Mouse (Mus musculus) forebrain, embryonic 13.5 days (tissue): ENCODE results near the gene Ascc3. TPM values are rescaled to one million over a fixed set of nuclear protein-coding genes. Genes with fewer than 3 reads are reported as not detected.
A peak's percentile ranks its signal among the peaks of the same experiment; 100 is the strongest.

Experiments
- ATAC-seq: fragments of 200-750 bp; cut with Nextera tagmentation; 2 replicates; pipeline ENCODE4 v1.8.0; 2017
- H3K27ac ChIP-seq: fragments of 300-500 bp; sonication (generic); 2 replicates; pipeline ENCODE4 v1.5.1; 2015; ENCODE audit warnings: inconsistent platforms, mild to moderate bottlenecking, moderate library complexity
- H3K27me3 ChIP-seq: fragments of 300-500 bp; sonication (generic); 2 replicates; pipeline ENCODE4 v1.6.1; 2015; ENCODE audit warnings: mild to moderate bottlenecking, inconsistent platforms
- H3K36me3 ChIP-seq: fragments of 300-500 bp; sonication (generic); 2 replicates; pipeline ENCODE4 v1.6.1; 2015; ENCODE audit warnings: mild to moderate bottlenecking, inconsistent platforms; ENCODE audit not compliant: poor library complexity, severe bottlenecking
- H3K4me1 ChIP-seq: fragments of 300-500 bp; sonication (generic); 2 replicates; pipeline ENCODE4 v1.6.1; 2015; ENCODE audit warnings: inconsistent platforms
- H3K4me2 ChIP-seq: fragments of 300-500 bp; sonication (generic); 2 replicates; pipeline ENCODE4 v1.6.1; 2015; ENCODE audit warnings: inconsistent platforms, mild to moderate bottlenecking, moderate library complexity
- H3K4me3 ChIP-seq: fragments of 300-500 bp; sonication (generic); 2 replicates; pipeline ENCODE4 v1.5.1; 2015; ENCODE audit warnings: mild to moderate bottlenecking, inconsistent platforms
- H3K9ac ChIP-seq: fragments of 300-500 bp; sonication (generic); 2 replicates; pipeline ENCODE4 v1.6.1; 2015; ENCODE audit warnings: mild to moderate bottlenecking, inconsistent platforms
- H3K9me3 ChIP-seq: fragments of 300-500 bp; sonication (generic); replicated peaks from 2 replicates; pipeline ENCODE4 v1.6.1; 2016; ENCODE audit warnings: inconsistent platforms
- WGBS: fragments of 180-500 bp; shearing (Covaris S2); methylation state at CpG from one replicate; pipeline ENCODE4 v1.1.7; 2015; 5-methylcytosine and 5-hydroxymethylcytosine counted together
- polyA plus RNA-seq: library from polyadenylated mRNA; unstranded; fragments of >200 nt; fragmentation: Nextera tagmentation; extraction: Ambion mirVana; gene quantifications from 2 replicates; pipeline ENCODE4 v1.2.1, GENCODE M21; 2015

Gene Ascc3
- polyA plus RNA-seq, 1 experiment from 2014 or later: 18.1 TPM

DNA sequence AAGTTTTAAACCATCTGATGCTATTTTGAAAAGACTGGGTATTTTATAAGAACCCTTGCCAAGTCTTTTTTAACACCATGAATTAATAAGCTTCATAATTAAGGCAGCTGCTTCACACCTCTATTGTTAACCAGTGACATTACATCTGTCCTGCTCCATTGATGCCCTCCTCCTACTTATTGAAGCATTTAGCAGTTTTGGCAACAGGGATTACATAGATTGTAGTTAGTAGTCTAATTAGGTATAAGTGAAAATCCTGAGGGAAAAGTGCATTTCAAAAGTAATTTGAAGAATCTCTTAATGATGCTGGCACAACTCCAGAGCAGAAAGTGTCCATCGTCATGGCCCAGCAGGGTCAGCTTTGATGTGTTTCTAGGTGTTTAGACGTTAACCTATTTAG lies 180.3 kb downstream of the Ascc3 start:
- no peak overlapping the region for H3K9ac ChIP-seq
- no peak overlapping the region for H3K4me3 ChIP-seq
- H3K9me3 ChIP-seq: no peaks in the 10 kb centered on the region
- no peak overlapping the region for H3K27ac ChIP-seq
- WGBS: 5% methylated on average over 2 of the region's 2 CpGs
- peaks cover 3% of the 10 kb centered on the region; the same call in 1 of the 2 replicates for H3K4me1 ChIP-seq
- H3K4me2 ChIP-seq: no peak overlapping the region
- H3K36me3 ChIP-seq: 0 out of 2 replicates have a peak, but pooled peaks cover 4% of the 10 kb centered on the region
- H3K27me3 ChIP-seq: 0 out of 2 replicates have a peak, but pooled peaks cover 3% of the 10 kb centered on the region
- peak; percentile 91 for ATAC-seq

DNA sequence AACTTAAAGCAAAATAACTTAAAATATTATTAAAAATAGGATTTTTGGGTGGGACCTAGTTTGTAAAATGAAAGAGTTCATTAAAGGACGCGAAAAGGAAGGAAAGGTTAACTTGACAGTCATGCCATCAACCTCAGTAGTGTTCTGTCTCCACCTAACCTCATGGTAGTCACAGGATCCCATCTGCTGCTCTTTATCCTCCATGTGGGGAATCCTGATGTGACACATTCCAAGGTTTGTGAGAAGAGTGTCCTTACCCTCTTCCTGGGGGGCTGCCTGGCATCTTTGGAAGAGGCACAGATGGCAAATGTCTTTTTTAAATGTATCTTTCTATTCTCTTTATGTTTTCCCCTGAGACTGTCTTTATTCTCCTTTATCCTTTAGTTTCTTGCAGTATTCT lies 181.4 kb downstream of the Ascc3 start:
- 66% methylated on average over 2 of the region's 2 CpGs for WGBS
- Histone ChIP-seq H3K27ac (no peak overlapping the region), H3K4me2 (no peak overlapping the region), H3K9me3 (no peaks in the 10 kb centered on the region), H3K36me3 (0 out of 2 replicates have a peak, but pooled peaks cover 3% of the 10 kb centered on the region), H3K27me3 (0 out of 2 replicates have a peak, but pooled peaks cover 3% of the 10 kb centered on the region), H3K9ac (no peak overlapping the region), H3K4me3 (no peak overlapping the region), H3K4me1 (peaks cover 3% of the 10 kb centered on the region; the same call in 1 of the 2 replicates)
- ATAC-seq: peak; percentile 65; the same call in 1 of the 2 replicates

DNA sequence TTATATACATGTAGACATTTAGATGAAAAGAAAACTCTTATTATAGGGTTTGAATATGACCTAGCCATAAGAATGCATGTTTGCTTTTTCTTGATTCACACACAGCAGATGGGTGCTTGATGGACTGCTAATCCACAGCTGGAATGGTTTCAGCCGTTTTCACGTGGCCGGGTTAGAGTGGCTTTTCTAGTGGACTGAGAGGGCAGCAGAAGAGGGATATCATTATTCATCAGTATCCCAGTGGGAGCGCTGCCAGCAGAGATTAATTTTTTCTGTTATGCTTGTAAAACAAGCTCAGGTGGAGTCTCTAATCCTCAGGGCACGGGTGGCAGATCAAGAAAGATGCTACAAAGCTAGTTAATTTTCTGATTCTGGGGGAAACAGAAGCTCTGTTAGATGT lies 200.4 kb downstream of the Ascc3 start:
- WGBS: 46% methylated on average over 5 of the region's 5 CpGs
- Histone ChIP-seq H3K36me3 (no peaks in the 10 kb centered on the region), H3K9ac (no peak overlapping the region), H3K27me3 (no peaks in the 10 kb centered on the region), H3K27ac (no peak overlapping the region), H3K9me3 (no peaks in the 10 kb centered on the region), H3K4me3 (no peak overlapping the region), H3K4me1 (0 out of 2 replicates have a peak, but pooled peaks cover 4% of the 10 kb centered on the region), H3K4me2 (no peak overlapping the region)
- ATAC-seq: no peak

DNA sequence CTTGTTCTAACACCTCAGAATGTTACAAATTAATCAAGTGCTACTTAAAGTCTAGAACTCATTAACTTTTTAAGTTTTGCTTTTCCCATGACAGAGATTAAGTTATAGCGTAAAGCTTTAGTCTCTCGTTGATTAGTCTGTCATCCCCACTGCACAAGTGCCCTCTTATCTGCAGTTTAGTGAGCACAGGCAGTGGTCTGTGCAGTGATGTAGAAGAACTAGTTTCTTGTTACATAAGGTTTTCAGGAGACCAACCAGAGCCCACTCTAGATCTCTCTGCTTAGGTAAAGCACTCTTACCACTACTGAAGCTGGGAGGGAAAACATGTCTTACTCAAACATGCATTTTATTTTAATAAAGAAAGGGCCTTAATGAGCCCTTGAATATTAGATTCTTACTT lies 209.1 kb downstream of the Ascc3 start:
- no peak for ATAC-seq
- Histone ChIP-seq H3K4me3 (no peak overlapping the region), H3K27me3 (no peaks in the 10 kb centered on the region), H3K27ac (no peak overlapping the region), H3K4me1 (peaks cover 8% of the 10 kb centered on the region; the same call in 1 of the 2 replicates), H3K9me3 (no peaks in the 10 kb centered on the region), H3K36me3 (0 out of 2 replicates have a peak, but pooled peaks cover 3% of the 10 kb centered on the region), H3K9ac (no peak overlapping the region), H3K4me2 (no peak overlapping the region)
- WGBS: 6% methylated on average over 2 of the region's 2 CpGs

DNA sequence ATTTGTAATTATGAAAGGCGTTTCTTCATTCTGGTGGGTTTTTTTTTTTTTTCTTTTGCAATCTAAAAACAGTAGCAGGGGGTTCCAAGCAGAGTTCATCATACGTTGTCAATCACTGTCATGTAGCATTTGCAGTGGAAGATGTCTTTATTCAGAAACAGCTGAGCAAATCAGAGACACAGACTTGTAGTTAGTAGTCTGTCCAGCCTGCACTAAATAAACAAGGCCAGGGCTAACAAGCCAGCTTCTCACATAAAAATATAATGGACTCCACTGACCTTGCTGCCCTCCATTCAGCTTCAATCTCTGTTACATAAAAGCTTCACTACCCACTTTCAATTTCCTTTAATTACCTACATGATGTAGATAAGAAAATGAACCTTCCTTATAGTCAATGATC lies 209.9 kb downstream of the Ascc3 start:
- no peak for ATAC-seq

DNA sequence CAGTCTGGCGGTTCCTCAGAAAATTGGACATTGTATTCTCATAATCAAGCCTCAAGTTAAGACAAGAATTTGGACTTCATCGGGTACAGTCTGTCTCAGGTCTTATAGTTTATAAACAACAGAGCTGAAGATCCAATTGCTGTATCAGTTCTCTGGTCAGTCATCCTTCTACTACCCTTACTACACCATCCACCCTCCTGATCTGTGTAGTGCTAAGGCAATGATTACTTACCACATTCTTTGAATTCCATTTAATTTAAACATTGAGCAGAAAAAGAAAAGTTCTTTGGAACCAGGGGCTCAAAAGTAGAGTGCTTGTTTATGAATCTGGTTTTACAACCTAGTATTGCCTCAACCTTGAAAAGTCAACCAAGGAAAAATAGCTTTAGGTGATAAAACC lies 213.7 kb downstream of the Ascc3 start:
- no peak for ATAC-seq
- Histone ChIP-seq H3K36me3 (0 out of 2 replicates have a peak, but pooled peaks cover 3% of the 10 kb centered on the region), H3K27me3 (no peaks in the 10 kb centered on the region), H3K4me2 (no peak overlapping the region), H3K4me1 (peaks cover 8% of the 10 kb centered on the region; the same call in 1 of the 2 replicates), H3K27ac (no peak overlapping the region), H3K4me3 (no peak overlapping the region), H3K9me3 (no peaks in the 10 kb centered on the region), H3K9ac (no peak overlapping the region)
- WGBS: 96% methylated on average over 2 of the region's 2 CpGs

More for the DNA sequence above, 209.9 kb downstream of the Ascc3 start:
- no peaks in the 10 kb centered on the region for H3K27me3 ChIP-seq
- H3K36me3 ChIP-seq: 0 out of 2 replicates have a peak, but pooled peaks cover 3% of the 10 kb centered on the region
- H3K9me3 ChIP-seq: no peaks in the 10 kb centered on the region
- 19% methylated on average over 2 of the region's 2 CpGs for WGBS
- H3K4me1 ChIP-seq: peaks cover 8% of the 10 kb centered on the region; the same call in 1 of the 2 replicates
- H3K27ac ChIP-seq: no peak overlapping the region
- no peak overlapping the region for H3K4me3 ChIP-seq
- H3K9ac ChIP-seq: no peak overlapping the region
- no peak overlapping the region for H3K4me2 ChIP-seq

DNA sequence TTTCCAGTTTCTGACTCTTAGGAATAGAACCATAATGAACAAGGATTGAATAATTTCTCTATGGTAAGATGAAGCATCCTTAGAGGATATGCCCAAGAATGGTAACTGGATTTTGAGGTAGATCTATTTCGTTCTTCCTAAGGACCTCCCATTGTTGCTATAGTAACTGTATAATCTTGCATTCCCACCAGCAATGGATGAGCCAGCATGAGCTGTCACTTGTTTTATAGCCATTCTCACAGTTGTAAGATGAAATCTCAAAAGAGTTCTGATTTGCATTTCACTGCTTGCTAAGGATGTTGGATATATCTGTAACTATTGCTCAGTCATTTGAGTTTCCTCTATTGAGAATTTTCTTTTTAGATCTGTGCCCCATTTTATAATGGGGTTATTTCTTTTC lies 229.9 kb downstream of the Ascc3 start:
- 0 out of 2 replicates have a peak, but pooled peaks cover 3% of the 10 kb centered on the region for H3K36me3 ChIP-seq
- H3K4me3 ChIP-seq: no peak overlapping the region
- H3K27me3 ChIP-seq: no peaks in the 10 kb centered on the region
- no peaks in the 10 kb centered on the region for H3K4me1 ChIP-seq
- no peak for ATAC-seq
- no peak overlapping the region for H3K27ac ChIP-seq
- H3K9me3 ChIP-seq: no peaks in the 10 kb centered on the region
- 73% methylated on average over 1 of the region's 1 CpGs for WGBS
- H3K4me2 ChIP-seq: no peak overlapping the region
- H3K9ac ChIP-seq: no peak overlapping the region

DNA sequence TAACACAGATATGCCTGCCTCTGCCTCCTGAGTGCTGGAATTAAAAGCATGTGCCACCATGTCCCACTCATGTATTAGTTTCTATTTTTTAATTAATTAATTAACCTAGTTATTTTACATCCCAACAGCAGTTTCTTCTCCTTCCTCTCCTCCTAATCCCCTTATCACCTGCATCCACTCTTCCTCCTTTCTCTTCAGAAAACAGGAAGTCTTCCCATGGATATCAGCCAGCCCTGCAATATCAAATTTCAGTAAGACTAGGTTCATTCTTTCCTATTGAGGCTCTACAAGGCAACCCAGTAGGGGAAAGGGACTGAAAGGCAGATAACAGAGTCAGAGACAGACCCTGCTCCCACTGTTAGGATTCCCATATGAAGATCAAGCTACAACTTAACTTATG lies 234.4 kb downstream of the Ascc3 start:
- H3K4me1 ChIP-seq: no peaks in the 10 kb centered on the region
- H3K9me3 ChIP-seq: no peaks in the 10 kb centered on the region
- H3K4me2 ChIP-seq: no peak overlapping the region
- H3K27ac ChIP-seq: no peak overlapping the region
- 0 out of 2 replicates have a peak, but pooled peaks cover 3% of the 10 kb centered on the region for H3K36me3 ChIP-seq
- no peaks in the 10 kb centered on the region for H3K27me3 ChIP-seq
- no peak for ATAC-seq
- no peak overlapping the region for H3K4me3 ChIP-seq
- H3K9ac ChIP-seq: no peak overlapping the region

DNA sequence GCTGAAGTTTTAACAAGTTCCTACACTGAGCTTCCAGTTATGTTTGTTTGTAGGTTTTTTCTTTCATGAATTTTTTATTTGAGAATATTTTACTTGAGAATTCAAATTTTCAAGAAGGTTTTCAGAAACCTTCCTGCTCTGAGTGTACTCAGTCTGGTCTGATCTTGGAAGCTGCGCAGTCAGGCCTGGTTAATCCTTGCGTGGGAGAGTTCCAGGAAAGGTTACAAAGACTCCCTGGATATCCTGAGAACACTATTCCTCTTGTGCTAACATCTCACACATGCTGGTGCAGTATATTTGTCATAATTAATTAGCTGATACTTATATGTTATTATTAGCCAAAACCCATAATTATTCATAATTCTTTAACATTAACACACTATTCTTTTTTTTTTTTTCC lies 242.1 kb downstream of the Ascc3 start:
- WGBS: 70% methylated on average over 2 of the region's 2 CpGs
- H3K4me2 ChIP-seq: no peak overlapping the region
- H3K9me3 ChIP-seq: no peaks in the 10 kb centered on the region
- H3K9ac ChIP-seq: no peak overlapping the region
- no peak overlapping the region for H3K27ac ChIP-seq
- no peak for ATAC-seq
- no peaks in the 10 kb centered on the region for H3K36me3 ChIP-seq
- H3K4me1 ChIP-seq: no peaks in the 10 kb centered on the region
- no peak overlapping the region for H3K4me3 ChIP-seq
- no peaks in the 10 kb centered on the region for H3K27me3 ChIP-seq

DNA sequence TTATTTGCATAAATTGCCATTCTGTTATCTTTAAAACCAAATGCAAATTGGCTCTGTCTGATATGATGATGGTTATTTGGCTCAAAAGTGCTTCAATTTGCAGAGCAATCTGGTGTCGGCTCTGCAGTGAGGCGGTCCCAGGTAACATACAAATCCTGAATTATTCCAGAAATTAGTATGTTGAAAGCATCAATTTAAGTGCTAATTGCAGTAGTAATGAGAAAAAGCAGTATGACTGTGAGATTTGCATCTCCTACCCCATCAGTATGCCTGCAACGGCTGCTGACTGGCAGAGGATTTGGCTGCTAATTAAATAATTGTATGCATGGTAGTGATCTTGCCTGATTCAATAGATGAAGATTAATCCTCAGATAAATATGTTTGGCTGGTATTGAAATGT lies 250.9 kb downstream of the Ascc3 start:
- peak; percentile 93 for ATAC-seq
- no peak overlapping the region for H3K4me2 ChIP-seq
- 37% methylated on average over 3 of the region's 3 CpGs for WGBS
- no peaks in the 10 kb centered on the region for H3K36me3 ChIP-seq
- H3K27ac ChIP-seq: no peak overlapping the region
- no peaks in the 10 kb centered on the region for H3K9me3 ChIP-seq
- H3K4me3 ChIP-seq: no peak overlapping the region
- H3K27me3 ChIP-seq: no peaks in the 10 kb centered on the region
- no peak overlapping the region for H3K9ac ChIP-seq
- 0 out of 2 replicates have a peak, but pooled peaks cover 3% of the 10 kb centered on the region for H3K4me1 ChIP-seq

DNA sequence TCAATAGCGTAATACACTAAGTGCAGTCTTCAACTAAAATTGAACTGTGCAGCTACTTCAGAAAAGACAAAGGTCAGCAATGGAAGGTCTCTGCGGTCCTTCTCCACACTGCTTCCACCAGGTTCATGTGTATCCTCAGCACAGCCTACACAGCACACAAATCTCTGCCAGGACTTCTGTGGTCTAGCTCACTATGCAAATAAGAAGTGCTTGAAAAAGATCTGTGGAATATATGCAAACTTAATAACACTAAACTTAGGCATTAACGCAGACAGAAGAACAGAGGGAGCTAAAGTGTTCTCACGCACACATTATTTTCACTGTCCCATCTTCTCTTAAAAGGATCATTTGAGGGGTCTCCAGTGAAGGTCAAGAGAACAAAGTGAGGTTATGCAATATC lies 275.7 kb downstream of the Ascc3 start:
- Histone ChIP-seq H3K9me3 (no peaks in the 10 kb centered on the region), H3K9ac (no peak overlapping the region), H3K4me3 (no peak overlapping the region), H3K27ac (no peak overlapping the region), H3K36me3 (no peaks in the 10 kb centered on the region), H3K4me2 (no peak overlapping the region), H3K27me3 (no peaks in the 10 kb centered on the region), H3K4me1 (no peaks in the 10 kb centered on the region)
- WGBS: 91% methylated on average over 4 of the region's 4 CpGs
- ATAC-seq: no peak

DNA sequence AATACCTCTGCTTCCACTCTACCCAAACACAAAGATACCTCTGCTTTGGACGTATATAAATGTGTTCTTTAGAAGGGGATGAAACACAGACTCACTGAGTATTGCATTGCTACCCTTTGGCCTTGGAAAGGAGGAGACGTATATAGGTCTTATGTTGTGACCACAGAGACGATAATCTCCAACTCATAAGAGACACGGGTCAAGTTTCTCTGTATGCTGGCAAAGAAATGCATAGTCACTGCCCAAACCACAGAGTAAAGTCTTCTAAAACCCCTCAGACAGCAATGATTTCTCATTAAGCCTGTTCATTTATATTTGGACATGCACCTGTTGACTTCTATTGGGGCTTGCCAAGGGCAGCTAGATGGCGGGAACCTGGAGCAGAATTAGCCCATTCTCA lies 284.5 kb downstream of the Ascc3 start:
- no peaks in the 10 kb centered on the region for H3K4me1 ChIP-seq
- WGBS: 91% methylated on average over 5 of the region's 5 CpGs

DNA sequence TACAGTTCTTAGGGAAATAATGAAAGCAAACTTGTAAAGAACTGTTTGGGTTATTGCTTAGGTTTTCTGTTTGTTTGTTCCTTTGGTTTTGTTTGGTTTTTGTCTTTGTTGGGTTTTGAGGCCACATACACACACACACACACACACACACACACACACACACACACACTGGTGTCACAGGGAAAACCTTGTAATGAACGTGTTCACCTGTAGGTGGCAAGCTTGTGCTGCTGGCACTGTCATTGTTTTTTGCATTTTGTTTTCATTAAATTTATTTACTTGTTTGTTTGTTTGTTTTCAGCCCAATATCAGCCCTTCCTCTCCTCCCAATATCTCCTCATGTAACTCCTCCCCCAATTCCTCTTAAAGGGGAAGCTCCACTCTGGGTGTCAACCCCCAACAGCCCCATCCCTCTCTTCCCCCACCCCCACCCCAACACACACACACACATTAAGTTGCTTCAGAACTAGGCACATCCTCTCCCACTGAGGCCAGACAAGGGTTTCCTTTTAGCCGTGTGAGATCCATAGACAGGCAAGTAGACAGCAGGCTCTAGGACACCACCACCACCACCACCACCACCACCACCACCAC lies 289.1 kb downstream of the Ascc3 start:
- no peaks in the 10 kb centered on the region for H3K36me3 ChIP-seq
- H3K27ac ChIP-seq: no peak overlapping the region
- H3K4me2 ChIP-seq: no peak overlapping the region
- 29% methylated on average over 2 of the region's 2 CpGs for WGBS
- peak; percentile 36; the same call in 1 of the 2 replicates for ATAC-seq
- no peaks in the 10 kb centered on the region for H3K4me1 ChIP-seq
- no peaks in the 10 kb centered on the region for H3K27me3 ChIP-seq
- no peak overlapping the region for H3K9ac ChIP-seq
- H3K4me3 ChIP-seq: no peak overlapping the region
- H3K9me3 ChIP-seq: no peaks in the 10 kb centered on the region

More for the DNA sequence above, 284.5 kb downstream of the Ascc3 start:
- Histone ChIP-seq H3K4me2 (no peak overlapping the region), H3K36me3 (no peaks in the 10 kb centered on the region), H3K9me3 (no peaks in the 10 kb centered on the region), H3K27ac (no peak overlapping the region), H3K9ac (no peak overlapping the region), H3K4me3 (no peak overlapping the region), H3K27me3 (no peaks in the 10 kb centered on the region)
- ATAC-seq: no peak
